Mouse (Mus musculus) CH12.LX (cell line): ENCODE data around the gene Ttc6. TPM values are rescaled to one million over a fixed set of nuclear protein-coding genes. Genes with fewer than 3 reads are reported as not detected.
A peak's percentile ranks its signal among the peaks of the same experiment; 100 is the strongest.

Source experiments
- DNase-seq: peaks from one replicate; pipeline ENCODE4 v3.0.0-alpha.2; 2013; ENCODE audit errors: extremely low read depth
- H3K27ac ChIP-seq: 2 replicates; pipeline ENCODE4 v1.5.1; 2012; ENCODE audit warnings: low read depth, mild to moderate bottlenecking, control low read depth, moderate library complexity; ENCODE audit not compliant: insufficient read depth
- H3K27me3 ChIP-seq: replicated peaks from 2 replicates; pipeline ENCODE3; 2012; ENCODE audit warnings: inconsistent platforms
- H3K36me3 ChIP-seq, 2 experiments: replicated peaks in 1 of 2; 2 replicates each; pipeline versions ENCODE3 to v1.6.1; 2012; ENCODE audit warnings: inconsistent platforms in 1 of 2, low read length in 1 of 2, mild to moderate bottlenecking in 1 of 2, mixed read lengths in 1 of 2, moderate library complexity in 1 of 2; ENCODE audit not compliant: control insufficient read depth in 1 of 2, insufficient read depth in 1 of 2
- H3K4me1 ChIP-seq, 2 experiments: 2 replicates each; pipeline ENCODE4 v1.6.1; 2012; ENCODE audit warnings: inconsistent platforms in 1 of 2, moderate library complexity in 1 of 2; ENCODE audit not compliant: insufficient read depth in 2 of 2, control insufficient read depth in 1 of 2
- H3K4me2 ChIP-seq: 2 replicates; pipeline ENCODE4 v1.6.1; 2012; ENCODE audit warnings: low read depth, mild to moderate bottlenecking, control low read depth; ENCODE audit not compliant: poor library complexity, insufficient read depth, severe bottlenecking
- H3K4me3 ChIP-seq, 3 experiments: fragments of 150-350 bp in 1 of 3; sonication (generic) in 1 of 3; replicated peaks in 1 of 3; 2 replicates each; pipeline versions ENCODE3 to v1.5.1; 2011 to 2012; ENCODE audit warnings: low read depth in 2 of 3, low read length in 2 of 3, mild to moderate bottlenecking in 2 of 3, moderate library complexity in 2 of 3, control low read depth in 1 of 3, improper control_type of control experiment in 1 of 3, inconsistent platforms in 1 of 3, mixed read lengths in 1 of 3; ENCODE audit not compliant: poor library complexity in 1 of 3
- H3K79me2 ChIP-seq: replicated peaks from 2 replicates; pipeline ENCODE4 v1.6.1; 2012; ENCODE audit warnings: mild to moderate bottlenecking, moderate library complexity; ENCODE audit not compliant: control insufficient read depth, poor library complexity, insufficient read depth, severe bottlenecking; ENCODE audit errors: extremely low read depth
- H3K9ac ChIP-seq: 2 replicates; pipeline ENCODE4 v1.6.1; 2012; ENCODE audit warnings: low read depth, mild to moderate bottlenecking, control low read depth, moderate library complexity; ENCODE audit not compliant: insufficient read depth
- H3K9me3 ChIP-seq: replicated peaks from 2 replicates; pipeline ENCODE3; 2012; ENCODE audit warnings: low read length, inconsistent platforms, mixed read lengths
- BHLHE40 ChIP-seq: IDR thresholded peaks from 2 replicates; pipeline ENCODE4 v1.6.1; 2011; ENCODE audit warnings: mild to moderate bottlenecking, low read depth, low read length, improper control_type of control experiment
- CHD2 ChIP-seq: IDR thresholded peaks from 2 replicates; pipeline ENCODE4 v1.6.1; 2011; ENCODE audit warnings: low read length, improper control_type of control experiment
- E2F4 ChIP-seq: IDR thresholded peaks from 2 replicates; pipeline ENCODE4 v1.6.1; 2011; ENCODE audit warnings: low read depth, low read length, improper control_type of control experiment; ENCODE audit not compliant: insufficient replicate concordance
- ETS1 ChIP-seq: conservative IDR thresholded peaks from 2 replicates; pipeline ENCODE4 v1.6.1; 2012; ENCODE audit warnings: low read depth, mild to moderate bottlenecking, inconsistent platforms, low read length, improper control_type of control experiment, moderate library complexity
- GABPA ChIP-seq: IDR thresholded peaks from 2 replicates; pipeline ENCODE4 v1.6.1; 2012; ENCODE audit warnings: low read depth, low read length, improper control_type of control experiment, inconsistent platforms; ENCODE audit not compliant: insufficient replicate concordance
- HCFC1 ChIP-seq: IDR thresholded peaks from 2 replicates; pipeline ENCODE4 v1.6.1; 2012; ENCODE audit warnings: low read depth, mild to moderate bottlenecking, inconsistent platforms, low read length, improper control_type of control experiment
- IRF4 ChIP-seq: IDR thresholded peaks from 2 replicates; pipeline ENCODE4 v1.6.1; 2014; ENCODE audit warnings: low read depth, mild to moderate bottlenecking, inconsistent platforms, low read length, improper control_type of control experiment
- JUN ChIP-seq: IDR thresholded peaks from 2 replicates; pipeline ENCODE4 v1.6.1; 2011; ENCODE audit warnings: low read depth, mild to moderate bottlenecking, low read length, improper control_type of control experiment, moderate library complexity; ENCODE audit not compliant: insufficient read depth
- JUND ChIP-seq: conservative IDR thresholded peaks from 2 replicates; pipeline ENCODE4 v1.6.1; 2011; ENCODE audit warnings: low read depth, low read length, improper control_type of control experiment
- MAZ ChIP-seq: IDR thresholded peaks from 2 replicates; pipeline ENCODE4 v1.6.1; 2012; ENCODE audit warnings: low read depth, mild to moderate bottlenecking, inconsistent platforms, low read length, improper control_type of control experiment, moderate library complexity
- MXI1 ChIP-seq: IDR thresholded peaks from 2 replicates; pipeline ENCODE4 v1.6.1; 2011; ENCODE audit warnings: mild to moderate bottlenecking, low read depth, low read length, improper control_type of control experiment
- MYC ChIP-seq: IDR thresholded peaks from 2 replicates; pipeline ENCODE4 v1.6.1; 2011; ENCODE audit warnings: low read depth, mild to moderate bottlenecking, improper control_type of control experiment, low read length
- POLR2AphosphoS2 ChIP-seq: IDR thresholded peaks from 2 replicates; pipeline ENCODE4 v1.6.1; 2011; ENCODE audit warnings: low read depth, low read length, improper control_type of control experiment
- SIN3A ChIP-seq: IDR thresholded peaks from 2 replicates; pipeline ENCODE4 v1.6.1; 2012; ENCODE audit warnings: low read length, improper control_type of control experiment, inconsistent platforms
- SMC3 ChIP-seq: IDR thresholded peaks from 2 replicates; pipeline ENCODE4 v1.6.1; 2011; ENCODE audit warnings: low read depth, low read length, improper control_type of control experiment
- TBP ChIP-seq: conservative IDR thresholded peaks from 2 replicates; pipeline ENCODE4 v1.6.1; 2011; ENCODE audit warnings: low read depth, low read length, improper control_type of control experiment
- UBTF ChIP-seq: IDR thresholded peaks from 2 replicates; pipeline ENCODE4 v1.6.1; 2012; ENCODE audit warnings: low read depth, mild to moderate bottlenecking, inconsistent platforms, low read length, improper control_type of control experiment, moderate library complexity
- ZMIZ1 ChIP-seq: IDR thresholded peaks from 2 replicates; pipeline ENCODE4 v1.6.1; 2012; ENCODE audit warnings: low read depth, mild to moderate bottlenecking, inconsistent platforms, low read length, improper control_type of control experiment
- ZNF384 ChIP-seq: IDR thresholded peaks from 2 replicates; pipeline ENCODE4 v1.6.1; 2012; ENCODE audit warnings: low read depth, low read length, improper control_type of control experiment, inconsistent platforms
- dilution Hi-C: fragments of 300-500 bp; cut with MboI; formaldehyde crosslinking; loops from 2 replicates; pipeline ENCODE4 v1.14.3; 2020; ENCODE audit warnings: low sequenced_read_pairs; ENCODE audit not compliant: extremely low pct_unique_long_range_greater_than_20kb, extremely low pct_ligation_motif_present
- in situ Hi-C: fragments of 300-500 bp; cut with MboI; formaldehyde crosslinking; loops from 3 replicates; pipeline ENCODE4 v1.14.3; 2019; ENCODE audit warnings: low sequenced_read_pairs, low pct_ligation_motif_present, low pct_unique_long_range_greater_than_20kb, mixed read lengths
- polyA plus RNA-seq: library from polyadenylated mRNA; unstranded; fragments of >175 nt; gene quantifications from 2 replicates; pipeline ENCODE4 v1.2.1, GENCODE M21; 2012; ENCODE audit warnings: low read depth; ENCODE audit not compliant: insufficient read length
- total RNA-seq, 2 experiments: library from RNA; depleted of rRNA; stranded (reverse); fragments of 300-350 nt in 1 of 2; fragments of >200 nt in 1 of 2; gene quantifications; 2 replicates each; pipeline ENCODE4 v1.2.3; 2012 to 2014

The Ttc6 gene
- total and polyA plus RNA-seq, 3 experiments, result not detected

- Histone ChIP-seq H3K27me3 (no peaks in the 10 kb centered on the region), H3K9ac (no peak overlapping the region), H3K36me3 (no peaks in the 10 kb centered on the region), H3K27ac (no peak overlapping the region), H3K79me2 (no peaks in the 10 kb centered on the region), H3K4me3 (no peak overlapping the region), H3K4me2 (peak overlapping the region; percentile 10; the same call in 1 of the 2 replicates), H3K4me1 (peaks cover 0 to 10% of the 10 kb centered on the region in 2 experiments; a peak in 2 of 4 replicates), H3K9me3 (peaks cover 8% of the 10 kb centered on the region)
- DNase-seq, result no peak
- in situ Hi-C loops, result no loop called here
- dilution Hi-C loops, result no loop called here
- no peak for TF ChIP-seq CHD2
- no peak for TF ChIP-seq POLR2AphosphoS2
- no peak for TF ChIP-seq TBP
- TF ChIP-seq E2F4, result no peak
- no peak for TF ChIP-seq MAZ
- TF ChIP-seq UBTF, result no peak
- no peak for TF ChIP-seq MXI1
- no peak for TF ChIP-seq ZMIZ1
- no peak for TF ChIP-seq JUND
- no peak for TF ChIP-seq GABPA
- no peak for TF ChIP-seq HCFC1
- TF ChIP-seq ETS1, result no peak
- TF ChIP-seq BHLHE40, result no peak
- TF ChIP-seq SIN3A, result no peak
- no peak for TF ChIP-seq SMC3
- TF ChIP-seq JUN, result no peak
- no peak for TF ChIP-seq IRF4
These were observed 7.9 kb downstream of the Ttc6 start for GRCm38 (mm10) chr12:57571773-57572172.

- no peak overlapping the region for H3K9ac ChIP-seq
- TF ChIP-seq ZNF384, result no peak
- TF ChIP-seq MYC, result no peak
- H3K79me2 ChIP-seq, result no peaks in the 10 kb centered on the region
- H3K4me3 ChIP-seq, result no peak overlapping the region
- DNase-seq, result peak; percentile 5
- in situ Hi-C loops, result no loop called here
- peaks cover 0 to 10% of the 10 kb centered on the region in 2 experiments; a peak in 2 of 4 replicates for H3K4me1 ChIP-seq
- no peak overlapping the region for H3K27ac ChIP-seq
- no peaks in the 10 kb centered on the region for H3K27me3 ChIP-seq
- dilution Hi-C loops, result no loop called here
- H3K36me3 ChIP-seq, result no peaks in the 10 kb centered on the region
- H3K9me3 ChIP-seq, result peaks cover 8% of the 10 kb centered on the region
- no peak overlapping the region for H3K4me2 ChIP-seq
These were observed 8.5 kb downstream of the Ttc6 start for GRCm38 (mm10) chr12:57572415-57572814.
